Mouse (Mus musculus) gastrocnemius, postnatal 36 days (tissue): Measurements from ENCODE around the gene Mgat4d. TPM values are rescaled to one million over a fixed set of nuclear protein-coding genes. Genes with fewer than 3 reads are reported as not detected.

Experiments used
- total RNA-seq, 2 experiments: library from RNA; stranded (reverse); gene quantifications; 2 replicates each; pipeline ENCODE4 v1.2.3; 2021

Gene Mgat4d
- total RNA-seq, 2 experiments from 2014 or later: not detected

Other genes starting within 250 kb of the Mgat4d start
- under 1 TPM; 0.62 to 0.66 TPM for gene Tbc1d9, start 183.1 kb upstream of the Mgat4d start, total RNA-seq
- gene Gm10645, start 182.3 kb upstream of the Mgat4d start, total RNA-seq: not detected
- not detected for gene Ucp1, start 58.1 kb upstream of the Mgat4d start, total RNA-seq
- 1 to 10 TPM; 6.2 to 6.4 TPM for gene Elmod2, start 16.0 kb upstream of the Mgat4d start, total RNA-seq
- gene Clgn, start 41.4 kb downstream of the Mgat4d start, total RNA-seq: not detected
- 10 to 100 TPM; 46.5 to 46.8 TPM for gene Scoc, start 109.9 kb downstream of the Mgat4d start, total RNA-seq
- gene Olfr370, start 187.3 kb downstream of the Mgat4d start, total RNA-seq: not detected
- 100 to 1,000 TPM; 328 to 346 TPM for gene Ndufb7, start 218.2 kb downstream of the Mgat4d start, total RNA-seq